Mouse (Mus musculus) intestine, embryonic 14.5 days (tissue): Measurements from ENCODE around the gene Cebpa. TPM values are rescaled to one million over a fixed set of nuclear protein-coding genes. Genes with fewer than 3 reads are reported as not detected.

Experiments
- ATAC-seq: fragments of 200-750 bp; cut with Nextera tagmentation; replicated peaks from 2 replicates; pipeline ENCODE4 v1.8.0; 2017; ENCODE audit warnings: low read depth, moderate number of reproducible peaks, moderate TSS enrichment, moderate library complexity; ENCODE audit not compliant: low FRiP score, low TSS enrichment
- DNase-seq: peaks from one replicate; pipeline ENCODE4 v3.0.0-alpha.2; 2018; ENCODE audit warnings: low spot score
- H3K27ac ChIP-seq: fragments of 300-500 bp; sonication (generic); 2 replicates; pipeline ENCODE4 v1.5.1; 2014; ENCODE audit warnings: low read depth, mild to moderate bottlenecking, control low read depth
- H3K27me3 ChIP-seq: fragments of 300-500 bp; sonication (generic); replicated peaks from 2 replicates; pipeline ENCODE4 v1.6.1; 2014; ENCODE audit warnings: low read length, control low read depth; ENCODE audit not compliant: control insufficient read depth, insufficient read depth
- H3K36me3 ChIP-seq: fragments of 300-500 bp; sonication (generic); 2 replicates; pipeline ENCODE4 v1.6.1; 2014; ENCODE audit warnings: low read length, control low read depth; ENCODE audit not compliant: control insufficient read depth, insufficient read depth
- H3K4me1 ChIP-seq: fragments of 300-500 bp; sonication (generic); replicated peaks from 2 replicates; pipeline ENCODE4 v1.6.1; 2014; ENCODE audit warnings: low read length, control low read depth, mixed read lengths; ENCODE audit not compliant: control insufficient read depth, insufficient read depth
- H3K4me2 ChIP-seq: fragments of 300-500 bp; sonication (generic); 2 replicates; pipeline ENCODE4 v1.6.1; 2014; ENCODE audit warnings: low read length
- H3K4me3 ChIP-seq: fragments of 300-500 bp; sonication (generic); 2 replicates; pipeline ENCODE4 v1.5.1; 2014; ENCODE audit warnings: low read depth, low read length, control low read depth, mixed read lengths
- H3K9ac ChIP-seq: fragments of 300-500 bp; sonication (generic); 2 replicates; pipeline ENCODE4 v1.6.1; 2014; ENCODE audit warnings: mild to moderate bottlenecking, low read length
- H3K9me3 ChIP-seq: fragments of 300-500 bp; sonication (generic); 2 replicates; pipeline ENCODE4 v1.6.1; 2016; ENCODE audit warnings: low read length, control low read depth; ENCODE audit not compliant: control insufficient read depth
- WGBS: fragments of 180-500 bp; shearing (Covaris S2); extraction: QIAGEN DNeasy Blood & Tissue Kit; methylation state at CpG from one replicate; pipeline ENCODE4 v1.1.7; 2014; 5-methylcytosine and 5-hydroxymethylcytosine counted together
- polyA plus RNA-seq: library from polyadenylated mRNA; unstranded; fragments of >200 nt; fragmentation: Nextera tagmentation; extraction: Ambion mirVana; gene quantifications from 2 replicates; pipeline ENCODE4 v1.2.1, GENCODE M21; 2014

Cebpa gene
- polyA plus RNA-seq, 1 experiment from 2014 or later, result 8.3 TPM

- Histone ChIP-seq H3K4me2 (no peak overlapping the region), H3K9me3 (no peaks in the 10 kb centered on the region), H3K4me1 (peaks cover 8% of the 10 kb centered on the region; the same call in 1 of the 2 replicates), H3K27me3 (peaks cover 50% of the 10 kb centered on the region), H3K4me3 (no peak overlapping the region), H3K36me3 (no peaks in the 10 kb centered on the region), H3K9ac (no peak overlapping the region), H3K27ac (no peak overlapping the region)
- ATAC-seq (no peak), DNase-seq (no peak)
- 71% methylated on average over 5 of the region's 5 CpGs for WGBS
Observed at GRCm38 (mm10) chr7:35124216-35124615, 5.1 kb downstream of the Cebpa start.

GRCm38 (mm10) chr7:35124745-35125144, 5.7 kb downstream of the Cebpa start:
- Histone ChIP-seq H3K4me3 (no peak overlapping the region), H3K27me3 (peaks cover 46% of the 10 kb centered on the region), H3K4me2 (no peak overlapping the region), H3K4me1 (peaks cover 8% of the 10 kb centered on the region; the same call in 1 of the 2 replicates), H3K9ac (no peak overlapping the region), H3K9me3 (no peaks in the 10 kb centered on the region), H3K27ac (no peak overlapping the region), H3K36me3 (no peaks in the 10 kb centered on the region)
- WGBS, result 55% methylated on average over 6 of the region's 6 CpGs
- ATAC-seq (no peak), DNase-seq (no peak)

- DNase-seq (no peak), ATAC-seq (no peak)
- Histone ChIP-seq H3K27me3 (peaks cover 33% of the 10 kb centered on the region), H3K27ac (no peak overlapping the region), H3K36me3 (no peaks in the 10 kb centered on the region), H3K4me2 (no peak overlapping the region), H3K4me1 (peaks cover 8% of the 10 kb centered on the region; the same call in 1 of the 2 replicates), H3K9ac (no peak overlapping the region), H3K4me3 (no peak overlapping the region), H3K9me3 (no peaks in the 10 kb centered on the region)
- 82% methylated on average over 5 of the region's 5 CpGs for WGBS
Observed at GRCm38 (mm10) chr7:35125971-35126370, 6.9 kb downstream of the Cebpa start.

GRCm38 (mm10) chr7:35127001-35127400, 7.9 kb downstream of the Cebpa start:
- ATAC-seq, result 0 out of 2 replicates have a peak, but pooled peaks have one; percentile 9
- no peaks in the 10 kb centered on the region for H3K9me3 ChIP-seq
- peaks cover 24% of the 10 kb centered on the region for H3K27me3 ChIP-seq
- no peak overlapping the region for H3K9ac ChIP-seq
- no peak overlapping the region for H3K4me3 ChIP-seq
- H3K4me2 ChIP-seq, result no peak overlapping the region
- no peaks in the 10 kb centered on the region for H3K36me3 ChIP-seq
- WGBS, result 32% methylated on average over 10 of the region's 10 CpGs
- H3K4me1 ChIP-seq, result peaks cover 8% of the 10 kb centered on the region; the same call in 1 of the 2 replicates
- no peak overlapping the region for H3K27ac ChIP-seq
- no peak for DNase-seq

- Histone ChIP-seq H3K9ac (no peak overlapping the region), H3K27ac (no peak overlapping the region), H3K4me1 (peaks cover 8% of the 10 kb centered on the region; the same call in 1 of the 2 replicates), H3K36me3 (no peaks in the 10 kb centered on the region), H3K4me2 (no peak overlapping the region), H3K27me3 (peaks cover 17% of the 10 kb centered on the region), H3K4me3 (no peak overlapping the region), H3K9me3 (no peaks in the 10 kb centered on the region)
- 25% methylated on average over 6 of the region's 6 CpGs for WGBS
- ATAC-seq (no peak), DNase-seq (no peak)
Observed at GRCm38 (mm10) chr7:35127721-35128120, 8.6 kb downstream of the Cebpa start.

- Histone ChIP-seq H3K9ac (no peak overlapping the region), H3K9me3 (no peaks in the 10 kb centered on the region), H3K4me1 (peaks cover 8% of the 10 kb centered on the region; the same call in 1 of the 2 replicates), H3K36me3 (no peaks in the 10 kb centered on the region), H3K27ac (no peak overlapping the region), H3K4me2 (no peak overlapping the region), H3K27me3 (0 out of 2 replicates have a peak, but pooled peaks cover 8% of the 10 kb centered on the region), H3K4me3 (no peak overlapping the region)
- DNase-seq (no peak), ATAC-seq (peak; percentile 56)
- 42% methylated on average over 17 of the region's 17 CpGs for WGBS
Observed at GRCm38 (mm10) chr7:35128677-35129567, 9.8 kb downstream of the Cebpa start.

- H3K4me1 ChIP-seq, result peaks cover 8% of the 10 kb centered on the region; the same call in 1 of the 2 replicates
- H3K9me3 ChIP-seq, result no peaks in the 10 kb centered on the region
- H3K4me2 ChIP-seq, result no peak overlapping the region
- H3K9ac ChIP-seq, result no peak overlapping the region
- no peak overlapping the region for H3K4me3 ChIP-seq
- H3K27me3 ChIP-seq, result 0 out of 2 replicates have a peak, but pooled peaks cover 3% of the 10 kb centered on the region
- no peak for DNase-seq
- H3K27ac ChIP-seq, result no peak overlapping the region
- H3K36me3 ChIP-seq, result no peaks in the 10 kb centered on the region
- no peak for ATAC-seq
- WGBS, result 77% methylated on average over 13 of the region's 13 CpGs
Observed at GRCm38 (mm10) chr7:35130059-35130738, 11.1 kb downstream of the Cebpa start.

- WGBS, result 92% methylated on average over 5 of the region's 5 CpGs
- DNase-seq, result no peak
- no peak for ATAC-seq
- no peak overlapping the region for H3K4me2 ChIP-seq
- peaks cover 8% of the 10 kb centered on the region; the same call in 1 of the 2 replicates for H3K4me1 ChIP-seq
- no peak overlapping the region for H3K9ac ChIP-seq
- H3K9me3 ChIP-seq, result no peaks in the 10 kb centered on the region
- no peaks in the 10 kb centered on the region for H3K36me3 ChIP-seq
- no peak overlapping the region for H3K4me3 ChIP-seq
- H3K27ac ChIP-seq, result no peak overlapping the region
- 0 out of 2 replicates have a peak, but pooled peaks cover 3% of the 10 kb centered on the region for H3K27me3 ChIP-seq
Observed at GRCm38 (mm10) chr7:35130888-35131287, 11.8 kb downstream of the Cebpa start.
